Mouse (Mus musculus): Measurements from ENCODE around the gene Ctso.

DNA sequence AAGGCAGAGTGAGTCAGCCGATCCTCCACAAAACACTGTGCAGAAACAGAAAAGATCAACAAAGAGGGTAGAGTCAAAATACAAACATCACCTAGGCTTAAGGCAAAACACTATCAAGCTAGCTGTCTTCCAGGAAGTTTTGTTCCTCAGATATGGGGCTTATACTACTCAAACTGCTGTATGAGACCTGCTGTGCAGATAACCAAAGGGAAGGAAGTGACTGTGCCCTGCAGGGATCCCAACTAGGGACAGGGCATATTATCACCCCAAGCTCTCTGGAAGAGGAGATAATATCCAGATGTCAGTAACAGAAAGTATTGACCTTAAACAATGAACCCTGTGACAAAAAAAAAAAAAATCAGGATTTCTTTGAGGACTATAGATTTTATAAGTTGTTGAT lies 16.6 kb downstream of the Ctso start:
- TF ChIP-seq EP300 (IDR thresholded peaks at IDR 0.05; ENCODE audit: insufficient read depth, low read depth, low read length) (no peak), POLR2A (IDR thresholded peaks at IDR 0.05; ENCODE audit: insufficient read depth, low read length) (no peak)

Measured in ES-Bruce4 (cell line).